Mouse (Mus musculus): ENCODE results near the gene Gm10778. TPM values are rescaled to one million over a fixed set of nuclear protein-coding genes. Genes with fewer than 3 reads are reported as not detected.

Gm10778 gene
- total RNA-seq, 2 experiments from 2014 or later = 1.8 TPM

GRCm38 (mm10) chr10:81608308-81608707 lies 40.6 kb upstream of the Gm10778 start:
- peak; percentile 37 for TF ChIP-seq CTCF (IDR thresholded peaks at IDR 0.05)

DNA sequence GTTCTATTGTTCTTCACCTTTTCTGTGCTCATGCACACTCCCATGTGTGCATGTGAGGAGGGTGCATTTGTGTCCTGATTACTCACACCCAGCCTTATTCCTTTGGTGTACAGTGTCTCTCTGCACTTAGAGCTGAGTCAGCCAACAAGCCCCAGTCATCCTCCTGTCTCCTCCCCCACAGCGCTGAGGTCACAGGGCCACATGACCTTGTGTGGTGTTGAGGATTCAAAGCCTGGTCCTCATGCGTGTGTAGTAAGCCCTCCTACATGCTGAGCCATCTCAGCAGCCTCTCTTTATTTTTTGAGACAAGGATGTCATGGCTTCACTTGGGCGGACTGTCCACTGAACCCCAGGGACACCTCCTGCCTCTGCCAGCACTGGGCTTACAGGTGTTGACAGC lies 36.1 kb upstream of the Gm10778 start:
- intact Hi-C loops (cut with DNase I) = no loop called here
- DNase-seq = no peak
- no peak overlapping the region for H3K4me3 ChIP-seq
- H3K27ac ChIP-seq = no peak overlapping the region
- TF ChIP-seq CTCF (IDR thresholded peaks at IDR 0.05) = no peak

More at GRCm38 (mm10) chr10:81608308-81608707, 40.6 kb upstream of the Gm10778 start:
- DNase-seq = no peak
- Histone ChIP-seq H3K4me3 (no peak overlapping the region), H3K27ac (no peak overlapping the region)
- intact Hi-C loops (cut with DNase I) = loop anchor here (5.0 kb wide), 1 partner anchor 564 kb away; no protein-coding TSS in a partner anchor

DNA sequence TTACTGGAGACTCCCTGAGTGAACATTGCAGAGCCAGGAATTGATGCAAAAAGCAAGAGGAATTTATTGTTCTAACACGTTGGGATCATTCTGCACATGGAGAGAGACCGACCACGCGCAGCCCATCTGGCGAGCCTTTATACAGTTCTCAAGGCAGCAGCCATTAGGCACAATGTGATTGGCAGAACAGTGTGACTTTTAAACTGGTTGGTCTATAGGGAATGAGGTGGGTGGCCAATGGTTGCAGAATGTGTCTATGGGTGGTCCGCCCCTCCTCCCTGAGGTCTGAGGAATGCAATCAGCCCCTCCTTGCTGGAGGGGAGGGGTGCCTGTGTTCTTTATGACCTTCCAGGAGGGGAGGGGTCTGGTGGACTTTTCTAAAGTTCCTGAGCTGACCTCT lies 33.4 kb upstream of the Gm10778 start:
- intact Hi-C loops (cut with DNase I) = no loop called here
- DNase-seq = no peak
- Histone ChIP-seq H3K27ac (no peak overlapping the region), H3K4me3 (no peak overlapping the region)
- TF ChIP-seq CTCF (IDR thresholded peaks at IDR 0.05) = no peak

GRCm38 (mm10) chr10:81619976-81620375 lies 28.9 kb upstream of the Gm10778 start:
- no peak for DNase-seq
- no peak for TF ChIP-seq CTCF (IDR thresholded peaks at IDR 0.05)
- intact Hi-C loops (cut with DNase I) = no loop called here
- H3K4me3 ChIP-seq = no peak overlapping the region
- H3K27ac ChIP-seq = no peak overlapping the region

- DNase-seq = no peak
- no peak overlapping the region for H3K27ac ChIP-seq
- H3K4me3 ChIP-seq = no peak overlapping the region
- intact Hi-C loops (cut with DNase I) = no loop called here
- no peak for TF ChIP-seq CTCF (IDR thresholded peaks at IDR 0.05)
These were observed 28.1 kb upstream of the Gm10778 start for GRCm38 (mm10) chr10:81620786-81621185.

DNA sequence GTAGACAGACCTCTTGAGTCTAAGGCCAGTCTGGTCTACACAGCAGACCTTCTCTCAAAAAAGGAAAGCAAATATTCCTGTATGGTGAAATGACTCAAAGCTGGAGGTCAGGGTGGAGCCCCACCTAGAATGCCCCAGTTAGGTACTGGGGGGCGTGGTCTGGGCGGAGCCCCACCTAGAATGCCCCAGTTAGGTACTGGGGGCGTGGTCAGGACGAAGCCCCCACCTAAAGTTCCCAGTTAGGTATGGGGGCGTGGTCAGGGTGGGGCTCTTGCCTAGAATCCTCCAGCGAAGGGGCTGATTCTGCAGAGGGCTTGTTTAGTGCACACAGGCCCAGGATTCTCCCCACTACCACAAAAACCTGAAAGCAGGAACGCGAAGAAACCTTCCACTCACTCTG lies 25.4 kb upstream of the Gm10778 start:
- no peak for DNase-seq
- Histone ChIP-seq H3K27ac (no peak overlapping the region), H3K4me3 (no peak overlapping the region)
- intact Hi-C loops (cut with DNase I) = no loop called here
- no peak for TF ChIP-seq CTCF (IDR thresholded peaks at IDR 0.05)

DNA sequence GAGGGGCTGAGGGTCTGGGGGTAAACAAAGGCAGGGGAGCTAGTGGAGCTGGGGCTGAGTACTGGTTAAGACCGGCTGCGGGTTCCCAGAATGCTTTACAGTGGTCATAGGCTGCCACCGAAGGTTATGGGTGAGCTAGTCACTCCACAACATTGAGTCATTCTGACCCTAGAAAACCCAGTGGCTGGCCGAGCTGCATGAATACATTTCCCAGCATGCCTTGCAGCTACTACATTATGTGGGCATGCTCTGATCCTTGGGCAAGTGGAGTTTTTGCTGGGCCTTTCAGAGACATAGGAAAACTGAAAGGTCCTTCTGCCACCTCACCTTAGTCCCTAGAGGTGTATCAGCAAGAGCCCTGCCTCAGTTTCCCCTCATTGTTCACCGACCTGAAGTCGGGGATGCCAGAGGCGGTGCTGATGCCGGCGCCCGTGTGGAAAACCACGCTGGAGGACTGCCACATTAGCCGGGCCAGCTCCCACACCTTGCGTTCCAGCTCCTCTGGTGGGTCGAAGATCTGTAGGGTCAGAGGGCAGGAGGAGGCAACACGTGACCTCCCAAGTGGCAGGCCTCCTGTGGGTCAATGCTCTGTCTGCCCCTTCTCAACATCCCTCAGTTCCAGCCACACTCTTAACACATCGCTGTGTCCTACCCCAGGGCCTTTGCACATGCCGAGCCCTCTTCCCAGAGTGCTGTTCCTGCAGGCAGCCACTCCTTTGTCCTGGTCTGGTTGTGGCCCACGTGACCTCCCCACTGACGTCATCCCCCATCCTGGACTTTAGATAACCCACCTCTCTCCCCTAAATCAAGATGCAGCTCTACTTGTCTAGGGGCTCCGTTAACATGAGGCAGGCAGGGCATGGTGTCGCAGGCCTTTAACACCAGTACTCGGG lies 22.5 kb upstream of the Gm10778 start:
- H3K27ac ChIP-seq = peak overlapping the region; percentile 89
- TF ChIP-seq CTCF (IDR thresholded peaks at IDR 0.05) = no peak
- no peak for DNase-seq
- intact Hi-C loops (cut with DNase I) = loop anchor here (2.0 kb wide), 1 partner anchor 20 kb away; the partner anchor contains the start of gene BC025920
- peak overlapping the region; percentile 88 for H3K4me3 ChIP-seq

DNA sequence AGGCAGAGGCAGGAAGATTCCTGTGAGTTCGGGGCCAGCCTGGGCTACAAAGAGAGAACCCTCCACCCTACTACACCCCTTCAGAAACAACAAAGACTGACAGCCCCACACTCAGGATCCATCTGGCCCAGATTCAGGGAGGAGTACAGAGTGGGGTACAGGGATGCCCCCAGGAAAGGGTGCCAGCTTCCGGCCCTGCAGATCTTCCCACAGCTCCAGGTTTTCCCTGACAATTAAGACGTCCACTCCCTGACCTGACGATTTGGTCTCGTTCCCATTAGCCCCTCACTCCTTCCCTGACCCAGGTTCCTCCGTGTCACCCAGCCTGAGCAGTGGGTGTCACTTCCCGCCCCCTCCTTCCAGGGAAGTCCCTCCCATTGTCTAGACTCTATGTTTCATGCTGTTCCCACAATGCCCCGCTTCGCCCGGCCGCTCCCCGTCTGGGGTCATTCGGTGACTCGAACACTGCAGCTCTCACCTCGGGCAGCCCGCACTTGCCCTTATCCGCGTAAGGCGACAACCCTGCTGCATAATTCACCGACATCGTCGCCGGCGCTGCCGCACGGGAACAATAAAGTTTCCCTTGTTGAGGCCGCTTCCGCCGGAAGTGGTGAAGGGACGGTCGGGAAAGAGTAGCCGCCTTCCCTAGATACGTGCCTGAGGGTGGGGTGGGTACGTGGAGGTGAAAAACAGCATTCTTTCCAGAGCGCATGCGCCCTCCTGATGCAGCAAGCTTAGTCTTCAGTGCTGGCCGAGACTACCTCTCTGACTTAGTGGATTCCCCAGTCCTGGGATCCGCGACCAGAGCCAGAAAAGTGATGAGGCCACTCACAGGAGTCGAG lies 21.6 kb upstream of the Gm10778 start, which contains the start of gene Sirt6:
Gene Sirt6 (minus strand): TSS at position 804 of the 842 bp plus-strand sequence.
- DNase-seq = peak; percentile 95
- TF ChIP-seq CTCF (IDR thresholded peaks at IDR 0.05) = no peak
- Histone ChIP-seq H3K4me3 (peak within 1 kb of the TSS; percentile 88), H3K27ac (peak within 1 kb of the TSS; percentile 89)
- intact Hi-C loops (cut with DNase I) = loop anchor here (2.0 kb wide), 1 partner anchor 20 kb away; the partner anchor contains the start of gene BC025920

- peak overlapping the region; percentile 88 for H3K4me3 ChIP-seq
- intact Hi-C loops (cut with DNase I) = loop anchor here (2.0 kb wide), 1 partner anchor 21 kb away; the partner anchor contains the start of gene BC025920
- H3K27ac ChIP-seq = peak overlapping the region; percentile 89
- no peak for TF ChIP-seq CTCF (IDR thresholded peaks at IDR 0.05)
- DNase-seq = peak; percentile 56
These were observed 21.0 kb upstream of the Gm10778 start for GRCm38 (mm10) chr10:81627836-81628220.

GRCm38 (mm10) chr10:81628390-81628789 lies 20.5 kb upstream of the Gm10778 start, which contains the start of gene Ankrd24:
Gene Ankrd24 (plus strand): TSS chr10:81628540.
- intact Hi-C loops (cut with DNase I) = no loop called here
- peak; percentile 55 for DNase-seq

DNA sequence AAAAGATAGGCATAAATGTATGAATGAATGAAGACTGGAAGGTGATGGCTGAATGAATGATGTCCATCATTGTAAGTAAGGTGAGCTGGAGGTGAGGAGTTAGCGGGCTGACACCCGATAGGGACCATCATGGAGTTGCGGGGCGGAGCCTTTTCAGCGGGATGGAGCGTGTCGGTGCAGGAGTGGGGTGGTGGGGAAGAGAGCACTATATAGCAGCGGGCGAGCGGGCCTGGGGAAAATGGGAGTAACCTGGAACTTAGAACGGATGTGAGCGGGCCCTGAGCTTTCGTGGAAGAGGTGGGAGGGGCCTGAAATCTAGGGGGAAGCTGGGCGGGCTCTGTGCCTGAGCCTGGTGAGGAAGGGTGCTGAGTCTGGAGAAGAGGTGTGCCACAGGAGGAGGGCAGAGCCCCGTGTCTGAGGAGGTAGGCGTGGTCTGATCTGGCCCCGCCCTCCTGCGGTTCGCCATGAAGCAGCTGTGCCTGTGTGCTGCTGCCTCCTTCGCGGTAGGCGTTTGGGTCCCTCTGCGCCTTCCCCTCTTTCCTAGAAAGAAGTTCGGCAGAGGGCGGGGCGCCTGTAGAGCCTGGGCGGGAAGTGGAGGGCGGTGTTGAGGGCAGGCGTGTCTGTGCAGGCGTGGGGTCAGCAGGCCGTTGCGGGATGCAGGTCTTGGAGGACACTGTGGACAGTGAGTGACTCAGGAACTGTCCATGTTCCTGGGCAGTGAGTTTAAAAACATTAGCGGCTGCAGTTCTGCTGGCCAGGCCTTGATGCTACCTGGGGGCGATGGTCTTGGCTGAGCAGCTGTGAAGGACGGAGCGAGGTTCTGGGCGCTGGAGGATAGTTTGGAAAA lies 15.4 kb upstream of the Gm10778 start:
- peak; percentile 84 for DNase-seq
- intact Hi-C loops (cut with DNase I) = no loop called here
- Histone ChIP-seq H3K27ac (peak overlapping the region; percentile 59), H3K4me3 (peak overlapping the region; percentile 73)
- TF ChIP-seq CTCF (IDR thresholded peaks at IDR 0.05) = no peak

More at GRCm38 (mm10) chr10:81628390-81628789, 20.5 kb upstream of the Gm10778 start, which contains the start of gene Ankrd24:
- Histone ChIP-seq H3K27ac (peak within 1 kb of the TSS; percentile 89), H3K4me3 (peak within 1 kb of the TSS; percentile 88)
- no peak for TF ChIP-seq CTCF (IDR thresholded peaks at IDR 0.05)

- no peak overlapping the region for H3K27ac ChIP-seq
- no peak for TF ChIP-seq CTCF (IDR thresholded peaks at IDR 0.05)
- no peak for DNase-seq
- intact Hi-C loops (cut with DNase I) = no loop called here
- H3K4me3 ChIP-seq = no peak overlapping the region
These were observed 12.5 kb upstream of the Gm10778 start for GRCm38 (mm10) chr10:81636338-81636737.

Data from gastrocnemius, adult 2 months (tissue).